ENCODE assay signal across 8 mouse cellular contexts in the genomic region with DNA sequence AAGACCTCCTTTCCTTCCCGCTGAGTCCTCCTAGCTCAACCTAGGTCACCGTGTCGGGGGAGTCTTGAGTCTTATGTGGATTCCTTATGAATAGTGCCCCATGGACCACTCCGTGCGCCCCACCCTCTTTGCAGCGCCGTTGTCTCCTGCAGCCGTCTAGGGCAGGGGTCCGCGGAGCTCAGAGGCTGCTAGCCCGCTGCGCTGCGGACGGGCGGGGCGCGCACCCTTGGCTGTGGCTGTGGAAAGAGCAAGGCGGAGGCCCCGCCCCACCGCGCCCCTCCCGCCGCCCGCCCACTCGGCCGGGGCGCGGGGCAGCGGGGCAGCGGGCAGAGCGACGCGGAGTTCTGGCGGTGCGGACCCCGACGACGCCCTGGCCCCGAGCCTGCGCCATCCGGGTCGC. TPM values are rescaled to one million over a fixed set of nuclear protein-coding genes. Genes with fewer than 3 reads are reported as not detected.
DNase-seq lines count a peak whose midpoint lies in the region; ATAC-seq and TF ChIP-seq lines count a peak whose summit lies in the region.

TSS of gene Col8a2 (plus strand) at position 302 of the 400 bp plus-strand sequence.

- H3K9ac ChIP-seq in embryonic facial prominence, embryonic 12.5 days: peak within 1 kb of the TSS; percentile 67
- H3K9ac ChIP-seq in intestine, embryonic 14.5 days (ENCODE audit: low read length): peak within 1 kb of the TSS; percentile 27; the same call in 1 of the 2 replicates
- no peak within 1 kb of the TSS for H3K9ac ChIP-seq in lung, postnatal 0 days (replicated peaks; ENCODE audit: low read depth)
- peak within 1 kb of the TSS; percentile 57 for H3K9ac ChIP-seq in stomach, postnatal 0 days (ENCODE audit: low read length)

- peaks cover 49% of the 10 kb centered on the region for H3K4me1 ChIP-seq in embryonic facial prominence, embryonic 12.5 days
- H3K4me1 ChIP-seq in intestine, embryonic 14.5 days (replicated peaks; ENCODE audit: control insufficient read depth, insufficient read depth, low read length): 0 out of 2 replicates have a peak, but pooled peaks cover 5% of the 10 kb centered on the region
- peaks cover 4% of the 10 kb centered on the region; the same call in 1 of the 2 replicates for H3K4me1 ChIP-seq in lung, postnatal 0 days (ENCODE audit: insufficient read depth, low read depth, low read length)
- peaks cover 3% of the 10 kb centered on the region; the same call in 1 of the 2 replicates for H3K4me1 ChIP-seq in stomach, postnatal 0 days (replicated peaks; ENCODE audit: control insufficient read depth, insufficient read depth)

- H3K4me2 ChIP-seq in embryonic facial prominence, embryonic 12.5 days (replicated peaks): peak within 1 kb of the TSS; percentile 65
- H3K4me2 ChIP-seq in intestine, embryonic 14.5 days (ENCODE audit: low read length): peak within 1 kb of the TSS; percentile 57
- H3K4me2 ChIP-seq in lung, postnatal 0 days (replicated peaks; ENCODE audit: low read depth, low read length): peak within 1 kb of the TSS; percentile 78
- H3K4me2 ChIP-seq in stomach, postnatal 0 days (replicated peaks; ENCODE audit: low read depth): peak within 1 kb of the TSS; percentile 72

- H3K27me3 ChIP-seq in embryonic facial prominence, embryonic 12.5 days: peaks cover 50% of the 10 kb centered on the region
- H3K27me3 ChIP-seq in intestine, embryonic 14.5 days (replicated peaks; ENCODE audit: control insufficient read depth, insufficient read depth, low read length): peaks cover 36% of the 10 kb centered on the region
- peaks cover 21% of the 10 kb centered on the region; the same call in 1 of the 2 replicates for H3K27me3 ChIP-seq in lung, postnatal 0 days (replicated peaks; ENCODE audit: insufficient read depth, low read length)
- no peaks in the 10 kb centered on the region; the same call in 1 of the 2 replicates for H3K27me3 ChIP-seq in stomach, postnatal 0 days (ENCODE audit: control insufficient read depth, insufficient read depth, low read length)

- WGBS in embryonic facial prominence, embryonic 12.5 days: 3% methylated on average over 37 of the region's 42 CpGs
- WGBS in intestine, embryonic 14.5 days: 2% methylated on average over 36 of the region's 42 CpGs
- WGBS in lung, postnatal 0 days: 1% methylated on average over 42 of the region's 42 CpGs
- WGBS in stomach, postnatal 0 days: 3% methylated on average over 24 of the region's 42 CpGs

- TF ChIP-seq EP300 in lung, postnatal 0 days (IDR thresholded peaks at IDR 0.05): no peak
- no peak for TF ChIP-seq EP300 in stomach, postnatal 0 days (optimal IDR thresholded peaks at IDR 0.05)

- H3K4me3 ChIP-seq in embryonic facial prominence, embryonic 12.5 days: peak within 1 kb of the TSS; percentile 50
- peak within 1 kb of the TSS; percentile 41 for H3K4me3 ChIP-seq in intestine, embryonic 14.5 days (ENCODE audit: low read depth, low read length)
- peak within 1 kb of the TSS; percentile 38 for H3K4me3 ChIP-seq in lung, postnatal 0 days (ENCODE audit: low read depth, low read length)
- peak within 1 kb of the TSS; percentile 48 for H3K4me3 ChIP-seq in stomach, postnatal 0 days (ENCODE audit: low read depth, low read length)

- no peak for TF ChIP-seq CTCF in lung, postnatal 0 days (IDR thresholded peaks at IDR 0.05)
- TF ChIP-seq CTCF in stomach, postnatal 0 days (IDR thresholded peaks at IDR 0.05; ENCODE audit: low read depth): no peak

- H3K36me3 ChIP-seq in embryonic facial prominence, embryonic 12.5 days: no peaks in the 10 kb centered on the region
- no peaks in the 10 kb centered on the region for H3K36me3 ChIP-seq in intestine, embryonic 14.5 days (ENCODE audit: control insufficient read depth, insufficient read depth, low read length)
- no peaks in the 10 kb centered on the region for H3K36me3 ChIP-seq in lung, postnatal 0 days (ENCODE audit: insufficient read depth, low read length)
- no peaks in the 10 kb centered on the region for H3K36me3 ChIP-seq in stomach, postnatal 0 days (ENCODE audit: control insufficient read depth, insufficient read depth, low read length)

- no peak; the same call in 1 of the 2 replicates for ATAC-seq in embryonic facial prominence, embryonic 12.5 days (ENCODE audit: insufficient number of reproducible peaks, insufficient read depth, low FRiP score, low TSS enrichment)
- peak; percentile 56 for ATAC-seq in intestine, embryonic 14.5 days (replicated peaks; ENCODE audit: low FRiP score, low TSS enrichment, low read depth)
- peak; percentile 81 for ATAC-seq in lung, postnatal 0 days
- peak; percentile 71 for ATAC-seq in stomach, postnatal 0 days (ENCODE audit: low FRiP score, low TSS enrichment)
- no peak for ATAC-seq in erythroblast, adult 5-6 weeks (replicated peaks; ENCODE audit: low FRiP score, poor library complexity, severe bottlenecking)
- ATAC-seq in cerebellum, adult (ENCODE audit: insufficient number of reproducible peaks, low FRiP score, low TSS enrichment): no peak

- H3K27ac ChIP-seq in embryonic facial prominence, embryonic 12.5 days: peak within 1 kb of the TSS; percentile 75
- no peak within 1 kb of the TSS for H3K27ac ChIP-seq in intestine, embryonic 14.5 days (ENCODE audit: low read depth)
- no peak within 1 kb of the TSS for H3K27ac ChIP-seq in lung, postnatal 0 days (ENCODE audit: low read length)
- 0 out of 2 replicates have a peak within 1 kb of the TSS, but pooled peaks have one; percentile 45 for H3K27ac ChIP-seq in stomach, postnatal 0 days (replicated peaks)

- peak; percentile 51 for DNase-seq in adrenal gland, postnatal 10 days
- DNase-seq in adrenal gland, adult (ENCODE audit: inconsistent age in 2 of 2, low spot score in 1 of 2): no peak
- peak; percentile 62 for DNase-seq in intestine, embryonic 14.5 days (ENCODE audit: low spot score)
- no peak for DNase-seq in lung, postnatal 0 days (ENCODE audit: low spot score)
- peak; percentile 55 for DNase-seq in stomach, postnatal 0 days (ENCODE audit: low spot score)

- no peaks in the 10 kb centered on the region for H3K9me3 ChIP-seq in embryonic facial prominence, embryonic 12.5 days
- no peaks in the 10 kb centered on the region for H3K9me3 ChIP-seq in intestine, embryonic 14.5 days (ENCODE audit: control insufficient read depth, low read length)
- H3K9me3 ChIP-seq in lung, postnatal 0 days (ENCODE audit: low read length): no peaks in the 10 kb centered on the region
- H3K9me3 ChIP-seq in stomach, postnatal 0 days (ENCODE audit: control insufficient read depth, low read length): no peaks in the 10 kb centered on the region

RNA-seq across cellular contexts. Expression of gene Col8a2, which starts in this region (rescaled TPM):
- total RNA-seq in adrenal gland, postnatal 10 days (2021): 1 to 10 TPM; 5.5 to 5.6 TPM
- polyA plus RNA-seq in embryonic facial prominence, embryonic 12.5 days (2016; fragmentation: Nextera tagmentation; extraction: Ambion mirVana): 47.6 and 49.8 TPM in 2 replicates
- 5.3 and 6.7 TPM in 2 replicates for polyA plus RNA-seq in intestine, embryonic 14.5 days (2014; fragmentation: Nextera tagmentation; extraction: Ambion mirVana)
- 1.4 and 1.9 TPM in 2 replicates for polyA plus RNA-seq in lung, postnatal 0 days (2015; fragmentation: Nextera tagmentation; extraction: Ambion mirVana)
- polyA plus RNA-seq in stomach, postnatal 0 days (2015; fragmentation: Nextera tagmentation; extraction: Ambion mirVana): 6.4 and 7.8 TPM in 2 replicates
- total RNA-seq in erythroblast, adult 5-6 weeks (2015; ENCODE audit: low replicate concordance): not detected in 2 replicates
- not detected in 2 replicates for total RNA-seq in erythroblast, adult 5-6 weeks (2017; ENCODE audit: low replicate concordance)

Comparison
In these comparisons a context has a peak if more than half of its experiments do, and no peak if none do; other contexts are left out.
1. RNA of gene Col8a2 (total RNA-seq): 5.5 to 5.6 TPM in adrenal gland, postnatal 10 days; not detected in erythroblast, adult 5-6 weeks; every median in the first group is over 4 times any median in the second.
2. DNase-seq: peak in adrenal gland, postnatal 10 days (single experiment), intestine, embryonic 14.5 days (single experiment) and stomach, postnatal 0 days (single experiment); none in adrenal gland, adult (0 of 2) and lung, postnatal 0 days (single experiment).
3. ATAC-seq: peak in intestine, embryonic 14.5 days (single experiment), lung, postnatal 0 days (single experiment) and stomach, postnatal 0 days (single experiment); none in embryonic facial prominence, embryonic 12.5 days (single experiment), erythroblast, adult 5-6 weeks (single experiment) and cerebellum, adult (single experiment).
4. H3K27ac ChIP-seq: peak in embryonic facial prominence, embryonic 12.5 days (single experiment) and stomach, postnatal 0 days (single experiment); none in intestine, embryonic 14.5 days (single experiment) and lung, postnatal 0 days (single experiment).
5. Peak in every context shown above with its lines, with median percentiles within 50 percentile points of each other: H3K4me2 ChIP-seq and H3K4me3 ChIP-seq.